10 mouse cellular contexts compared by ENCODE assay signal in genomic region chr11:88443291-88443690, GRCm38 (mm10).
DNase-seq lines count a peak whose midpoint lies in the region; ATAC-seq and TF ChIP-seq lines count a peak whose summit lies in the region.
"Had no signal": no experiment of that assay in that cellular context is flagged by ENCODE, and none has a peak within 500 bp of the region (broad histone marks: within the 10 kb centered on the region; RNA-seq: fewer than 3 reads in every experiment).

No protein-coding gene starts in this region.

- TF ChIP-seq CTCF in gastrocnemius, adult 2 months (IDR thresholded peaks at IDR 0.05), result no peak
- no peak for TF ChIP-seq CTCF in stomach, postnatal 0 days (IDR thresholded peaks at IDR 0.05; ENCODE audit: low read depth)

- peak overlapping the region; percentile 44; the same call in 1 of the 2 replicates for H3K4me2 ChIP-seq in forebrain, embryonic 13.5 days
- H3K4me2 ChIP-seq in midbrain, embryonic 16.5 days (ENCODE audit: low read length), result 0 out of 2 replicates have a peak overlapping the region, but pooled peaks have one; percentile 15
- H3K4me2 ChIP-seq in stomach, postnatal 0 days (replicated peaks; ENCODE audit: low read depth), result no peak overlapping the region
- H3K4me2 ChIP-seq: kidney, embryonic 15.5 days had no signal

- H3K27ac ChIP-seq in gastrocnemius, adult 2 months, result peak overlapping the region; percentile 13; the same call in 1 of the 2 replicates
- peak overlapping the region; percentile 82 for H3K27ac ChIP-seq in forebrain, embryonic 13.5 days
- H3K27ac ChIP-seq in midbrain, embryonic 16.5 days (ENCODE audit: low read length), result peak overlapping the region; percentile 71
- no peak overlapping the region for H3K27ac ChIP-seq in stomach, postnatal 0 days (replicated peaks)
- H3K27ac ChIP-seq: kidney, embryonic 15.5 days had no signal

- intact Hi-C loops in gastrocnemius, adult 2 months (cut with DNase I), result loop anchor here (10.0 kb wide), 1 partner anchor 282 kb away; no protein-coding TSS in a partner anchor
- intact Hi-C loops in gastrocnemius, postnatal 36 days (cut with DNase I), result no loop called here

- TF ChIP-seq EP300 in stomach, postnatal 0 days (optimal IDR thresholded peaks at IDR 0.05), result no peak

- peaks cover 95% of the 10 kb centered on the region for H3K4me1 ChIP-seq in forebrain, embryonic 13.5 days
- H3K4me1 ChIP-seq in midbrain, embryonic 16.5 days (ENCODE audit: control insufficient read depth, insufficient read depth, low read length), result peaks cover 45% of the 10 kb centered on the region
- no peaks in the 10 kb centered on the region for H3K4me1 ChIP-seq in stomach, postnatal 0 days (replicated peaks; ENCODE audit: control insufficient read depth, insufficient read depth)

- peak; percentile 80 for ATAC-seq in forebrain, embryonic 13.5 days
- ATAC-seq in midbrain, embryonic 16.5 days, result no peak
- ATAC-seq in stomach, postnatal 0 days (ENCODE audit: low FRiP score, low TSS enrichment), result no peak

- H3K4me3 ChIP-seq in gastrocnemius, adult 2 months, result no peak overlapping the region
- H3K4me3 ChIP-seq in forebrain, embryonic 13.5 days, result no peak overlapping the region
- no peak overlapping the region for H3K4me3 ChIP-seq in midbrain, embryonic 16.5 days (ENCODE audit: low read depth, low read length)
- no peak overlapping the region for H3K4me3 ChIP-seq in stomach, postnatal 0 days (ENCODE audit: low read depth, low read length)
- H3K4me3 ChIP-seq: kidney, embryonic 15.5 days had no signal

- H3K9ac ChIP-seq in forebrain, embryonic 13.5 days, result no peak overlapping the region
- H3K9ac ChIP-seq in midbrain, embryonic 16.5 days (ENCODE audit: low read depth, low read length), result no peak overlapping the region
- no peak overlapping the region for H3K9ac ChIP-seq in stomach, postnatal 0 days (ENCODE audit: low read length)
- H3K9ac ChIP-seq: kidney, embryonic 15.5 days had no signal

- peak; percentile 46 for DNase-seq in gastrocnemius, adult 2 months
- DNase-seq in gastrocnemius, postnatal 36 days, result no peak
- peak; percentile 80 for DNase-seq in retina, postnatal 1 day
- DNase-seq in retina, embryonic 14.5 days (ENCODE audit: low spot score), result no peak
- DNase-seq in stomach, postnatal 0 days (ENCODE audit: low spot score), result no peak
- no peak for DNase-seq in thymus, postnatal 14 days
- DNase-seq: thymus, adult 2 months had no signal

- 16% methylated on average over 8 of the region's 8 CpGs for WGBS in forebrain, embryonic 13.5 days
- 37% methylated on average over 8 of the region's 8 CpGs for WGBS in midbrain, embryonic 16.5 days
- 76% methylated on average over 8 of the region's 8 CpGs for WGBS in stomach, postnatal 0 days

- H3K27me3 ChIP-seq in forebrain, embryonic 13.5 days, result no peaks in the 10 kb centered on the region
- no peaks in the 10 kb centered on the region for H3K27me3 ChIP-seq in midbrain, embryonic 16.5 days (ENCODE audit: control insufficient read depth, insufficient read depth, low read depth, low read length)
- H3K27me3 ChIP-seq in stomach, postnatal 0 days (ENCODE audit: control insufficient read depth, insufficient read depth, low read length), result no peaks in the 10 kb centered on the region
- H3K27me3 ChIP-seq: kidney, embryonic 15.5 days had no signal

- no peaks in the 10 kb centered on the region for H3K36me3 ChIP-seq in forebrain, embryonic 13.5 days (ENCODE audit: poor library complexity, severe bottlenecking)
- H3K36me3 ChIP-seq in midbrain, embryonic 16.5 days (ENCODE audit: control insufficient read depth, insufficient read depth, low read length), result no peaks in the 10 kb centered on the region
- no peaks in the 10 kb centered on the region for H3K36me3 ChIP-seq in stomach, postnatal 0 days (ENCODE audit: control insufficient read depth, insufficient read depth, low read length)

- H3K9me3 ChIP-seq in forebrain, embryonic 13.5 days (replicated peaks), result no peaks in the 10 kb centered on the region
- no peaks in the 10 kb centered on the region for H3K9me3 ChIP-seq in midbrain, embryonic 16.5 days (replicated peaks; ENCODE audit: control insufficient read depth, low read length, poor library complexity, severe bottlenecking)
- H3K9me3 ChIP-seq in stomach, postnatal 0 days (ENCODE audit: control insufficient read depth, low read length), result no peaks in the 10 kb centered on the region
- H3K9me3 ChIP-seq: kidney, embryonic 15.5 days had no signal

Comparison
In these comparisons a context has a peak if more than half of its experiments do, and no peak if none do; other contexts are left out.
1. DNase-seq: peak in gastrocnemius, adult 2 months (single experiment) and retina, postnatal 1 day (single experiment); none in gastrocnemius, postnatal 36 days (0 of 2), retina, embryonic 14.5 days (single experiment), stomach, postnatal 0 days (single experiment) and thymus, postnatal 14 days (single experiment).